Mouse (Mus musculus) spleen, adult 2 months (tissue): Measurements from ENCODE around the gene Eif4enif1.
"Not testable (repeated sequence)": the region's sequence is repeated elsewhere in the genome, so short reads cannot be mapped to it uniquely, and the experiment has no call there.

Experiments
- CTCF ChIP-seq: fragments of 200-500 bp; IDR thresholded peaks from 2 replicates; pipeline ENCODE4 v1.5.1; 2011; ENCODE audit warnings: mild to moderate bottlenecking, inconsistent platforms; ENCODE audit not compliant: insufficient read depth, insufficient read length, insufficient replicate concordance; ENCODE audit errors: extremely low read depth
- POLR2A ChIP-seq: fragments of 200-500 bp; IDR thresholded peaks from 2 replicates; pipeline ENCODE4 v1.6.1; 2011; ENCODE audit warnings: low read depth, low read length, inconsistent platforms

GRCm38 (mm10) chr11:3163122-3163521 is 39.1 kb upstream of the Eif4enif1 start:
- TF ChIP-seq POLR2A, CTCF: not testable (repeated sequence)
